Mouse (Mus musculus) liver, adult 10 weeks (tissue): ENCODE results near the gene Hist1h3g. TPM values are rescaled to one million over a fixed set of nuclear protein-coding genes. Genes with fewer than 3 reads are reported as not detected.

ENCODE experiments used
- polyA plus RNA-seq: library from polyadenylated mRNA; stranded (reverse); fragments of 350-450 nt; fragmentation: Illumina TruSeq; extraction: RNeasy Lipid Tissue Mini Kit (QIAGEN cat#74804); gene quantifications from one replicate; pipeline ENCODE4 v1.2.3, GENCODE M21; 2014; ENCODE audit warnings: low read depth, low replicate concordance

Hist1h3g gene
- not detected for polyA plus RNA-seq

DNA sequence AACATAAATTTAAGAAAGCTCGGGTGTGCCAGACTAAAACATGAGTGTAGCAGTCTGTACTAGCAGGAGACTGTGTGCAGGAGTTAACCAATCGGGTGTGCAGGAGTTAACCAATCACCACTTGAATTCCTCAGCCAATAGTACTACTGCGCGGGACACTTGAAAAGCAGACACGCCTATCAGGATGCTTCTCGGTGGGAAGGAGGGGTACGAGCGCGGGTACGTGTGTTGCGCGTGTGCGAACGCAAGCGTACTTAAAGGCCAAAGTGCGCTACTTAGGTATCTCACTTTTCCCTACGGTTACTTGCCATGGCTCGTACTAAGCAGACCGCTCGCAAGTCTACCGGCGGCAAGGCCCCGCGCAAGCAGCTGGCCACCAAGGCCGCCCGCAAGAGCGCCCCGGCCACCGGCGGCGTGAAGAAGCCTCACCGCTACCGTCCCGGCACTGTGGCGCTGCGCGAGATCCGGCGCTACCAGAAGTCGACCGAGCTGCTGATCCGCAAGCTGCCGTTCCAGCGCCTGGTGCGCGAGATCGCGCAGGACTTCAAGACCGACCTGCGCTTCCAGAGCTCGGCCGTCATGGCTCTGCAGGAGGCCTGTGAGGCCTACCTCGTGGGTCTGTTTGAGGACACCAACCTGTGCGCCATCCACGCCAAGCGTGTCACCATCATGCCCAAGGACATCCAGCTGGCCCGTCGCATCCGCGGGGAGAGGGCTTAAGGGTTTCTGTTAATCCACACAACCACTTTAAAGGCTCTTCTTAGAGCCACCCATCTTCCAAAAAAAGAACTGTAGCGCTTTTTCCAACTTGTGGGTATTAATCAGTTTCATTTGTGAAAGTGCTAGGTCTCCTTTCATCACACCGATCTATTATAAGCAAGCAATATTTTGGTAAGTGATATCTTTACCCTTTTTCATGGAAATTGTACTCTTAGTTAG, at the start of gene Hist1h3g:
Hist1h3g (plus strand) TSS at position 286 of the 939 bp plus-strand sequence.

DNA sequence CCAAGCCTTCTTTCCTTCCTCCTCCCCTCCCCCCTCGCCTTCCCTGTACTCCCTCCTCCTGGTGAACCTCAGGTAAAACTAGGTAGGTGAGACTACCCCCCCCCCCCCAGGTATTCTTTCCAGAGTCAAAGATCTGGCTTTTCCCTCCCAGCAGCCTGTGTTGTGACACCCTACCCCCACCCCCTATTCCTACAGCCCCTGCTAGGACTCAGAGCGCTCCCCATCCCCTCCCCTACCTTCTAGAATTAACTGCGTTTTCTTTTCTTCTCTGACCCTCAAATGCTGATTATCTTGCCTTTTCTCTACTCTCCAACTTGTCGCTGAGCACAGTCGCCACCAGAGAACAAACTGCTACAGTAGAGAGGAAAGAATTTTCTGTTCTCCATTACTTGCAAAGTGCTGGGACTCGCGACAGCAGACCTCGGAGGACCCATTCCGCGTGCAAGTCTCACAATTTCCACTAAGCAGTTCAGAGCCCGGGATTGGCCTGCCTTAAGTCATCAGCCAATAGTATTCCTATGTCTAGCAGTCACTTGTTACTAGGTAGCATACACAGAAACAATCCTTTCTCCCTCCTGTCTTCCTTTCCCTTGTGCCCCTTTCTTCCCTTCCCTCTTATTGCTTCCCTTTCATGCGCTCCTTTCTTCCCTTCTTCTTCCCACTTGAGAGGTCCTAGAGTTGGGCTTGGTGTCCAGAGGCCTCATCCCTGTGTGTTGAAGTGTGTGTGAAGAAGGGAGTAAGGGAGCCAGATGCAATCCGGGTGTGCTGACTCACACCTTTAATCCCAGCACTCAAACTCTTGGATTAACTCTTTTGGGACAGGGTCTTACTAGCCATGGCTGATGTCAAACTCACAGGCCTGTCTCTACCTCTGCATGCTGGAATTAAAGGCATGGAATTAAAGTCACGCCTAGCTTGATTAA, 46.6 kb upstream of the Hist1h3g start, which contains the start of gene Btn2a2:
Btn2a2 (minus strand) TSS at position 458 of the 923 bp plus-strand sequence.

DNA sequence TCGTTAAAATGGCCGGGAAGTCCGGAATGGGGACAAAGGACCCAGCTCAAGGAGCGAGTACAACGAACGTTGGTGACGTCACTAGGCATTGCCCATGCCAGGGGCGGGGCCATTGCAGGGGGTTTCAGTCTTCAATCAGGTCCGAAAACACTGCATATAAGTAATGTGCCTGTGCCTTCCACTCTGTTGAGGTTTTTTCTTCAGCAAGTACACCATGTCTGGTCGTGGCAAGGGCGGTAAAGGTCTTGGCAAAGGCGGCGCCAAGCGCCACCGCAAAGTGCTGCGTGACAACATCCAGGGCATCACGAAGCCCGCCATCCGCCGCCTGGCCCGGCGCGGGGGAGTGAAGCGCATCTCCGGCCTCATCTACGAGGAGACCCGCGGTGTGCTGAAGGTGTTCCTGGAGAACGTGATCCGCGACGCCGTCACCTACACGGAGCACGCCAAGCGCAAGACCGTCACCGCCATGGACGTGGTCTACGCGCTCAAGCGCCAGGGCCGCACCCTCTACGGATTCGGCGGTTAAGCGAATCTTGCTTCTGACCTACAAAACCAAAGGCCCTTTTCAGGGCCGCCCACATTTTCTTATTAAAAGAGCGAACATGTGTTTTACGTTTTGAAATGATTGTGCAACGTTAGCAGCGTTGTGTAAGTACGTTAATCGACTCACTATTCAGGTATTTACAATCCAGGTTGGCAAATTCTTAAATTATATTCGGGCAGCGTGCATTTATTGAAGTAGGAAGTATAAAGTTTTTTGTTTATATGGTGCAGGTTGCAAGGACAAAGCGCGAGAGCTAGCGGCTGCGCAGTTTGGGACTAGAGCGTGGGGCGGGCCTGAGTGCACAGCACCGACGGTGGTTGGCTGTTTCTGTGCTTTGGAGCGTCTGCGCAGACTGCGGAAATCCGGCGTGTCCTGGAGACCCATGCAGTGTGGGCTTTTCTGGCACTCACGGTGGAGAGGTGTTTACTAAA, 4.0 kb upstream of the Hist1h3g start, which contains the start of gene Hist1h4h:
Hist1h4h (plus strand) TSS at position 150 of the 975 bp plus-strand sequence.

GRCm38 (mm10) chr13:23533560-23534367, 1.5 kb upstream of the Hist1h3g start, which contains the start of gene Hist1h2af:
Gene Hist1h2af, plus strand, starts transcription at chr13:23533906.

GRCm38 (mm10) chr13:23542999-23543607, 7.9 kb downstream of the Hist1h3g start, which contains the start of gene Hist1h2bh:
Gene Hist1h2bh, minus strand, starts transcription at chr13:23543392.

DNA sequence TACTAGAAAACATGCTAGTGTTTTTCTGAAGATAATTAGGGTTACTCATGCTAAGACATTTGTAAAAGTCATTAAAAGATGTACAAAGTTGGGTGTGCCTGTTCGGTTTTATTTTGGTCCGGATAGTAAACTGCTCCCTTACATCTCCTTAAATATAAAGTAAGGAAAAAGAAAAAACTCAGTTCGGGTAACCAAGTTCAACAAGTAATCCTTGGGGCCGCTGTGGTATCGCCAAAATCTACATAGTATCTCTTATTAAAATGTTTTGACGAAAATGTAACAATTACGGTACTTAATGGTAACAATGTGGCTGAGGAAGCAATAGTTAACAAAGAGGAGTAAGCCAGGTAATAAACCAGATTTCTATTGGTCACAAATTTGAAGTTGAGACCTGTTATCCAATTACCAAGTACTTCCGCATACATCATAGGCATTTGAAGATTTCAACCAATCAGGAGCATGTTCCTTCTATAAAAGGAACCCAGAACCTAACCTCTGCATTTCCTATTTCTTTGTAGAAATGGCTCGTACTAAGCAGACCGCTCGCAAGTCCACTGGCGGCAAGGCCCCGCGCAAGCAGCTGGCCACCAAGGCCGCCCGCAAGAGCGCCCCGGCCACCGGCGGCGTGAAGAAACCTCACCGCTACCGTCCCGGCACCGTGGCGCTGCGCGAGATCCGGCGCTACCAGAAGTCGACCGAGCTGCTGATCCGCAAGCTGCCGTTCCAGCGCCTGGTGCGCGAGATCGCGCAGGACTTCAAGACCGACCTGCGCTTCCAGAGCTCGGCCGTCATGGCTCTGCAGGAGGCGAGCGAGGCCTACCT, 9.0 kb downstream of the Hist1h3g start, which contains the start of gene Hist1h3f:
Hist1h3f (plus strand) TSS at position 88 of the 822 bp plus-strand sequence.

GRCm38 (mm10) chr13:23551146-23551834, 16.1 kb downstream of the Hist1h3g start, which contains the start of gene Hist1h4f:
Gene Hist1h4f, minus strand, starts transcription at chr13:23551648.

GRCm38 (mm10) chr13:23552962-23553361, 17.7 kb downstream of the Hist1h3g start, which contains the start of gene Hist1h1d:
Gene Hist1h1d, plus strand, starts transcription at chr13:23553262.

DNA sequence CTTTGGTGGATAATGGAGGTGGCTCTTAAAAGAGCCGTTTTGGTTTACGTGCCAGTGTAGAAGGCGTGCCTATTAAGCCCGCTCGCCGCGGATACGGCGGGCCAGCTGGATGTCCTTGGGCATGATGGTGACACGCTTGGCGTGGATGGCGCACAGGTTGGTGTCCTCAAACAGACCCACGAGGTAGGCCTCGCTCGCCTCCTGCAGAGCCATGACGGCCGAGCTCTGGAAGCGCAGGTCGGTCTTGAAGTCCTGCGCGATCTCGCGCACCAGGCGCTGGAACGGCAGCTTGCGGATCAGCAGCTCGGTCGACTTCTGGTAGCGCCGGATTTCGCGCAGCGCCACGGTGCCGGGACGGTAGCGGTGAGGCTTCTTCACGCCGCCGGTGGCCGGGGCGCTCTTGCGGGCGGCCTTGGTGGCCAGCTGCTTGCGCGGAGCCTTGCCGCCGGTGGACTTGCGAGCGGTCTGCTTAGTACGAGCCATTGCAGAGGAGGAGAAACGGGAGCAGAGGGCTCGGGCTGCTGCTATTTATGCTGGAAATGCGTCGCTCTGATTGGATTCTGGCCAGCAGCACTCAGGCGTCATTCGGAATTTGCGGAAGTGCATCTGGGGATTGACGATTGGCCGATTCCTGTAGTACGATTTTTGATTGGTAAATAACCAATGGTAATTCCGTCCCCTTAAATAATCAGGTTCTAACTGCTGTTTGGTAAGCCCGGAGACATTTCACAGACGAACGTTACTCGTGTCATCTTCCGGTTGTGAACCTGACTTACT, 26.8 kb downstream of the Hist1h3g start, which contains the start of gene Hist1h3e:
Hist1h3e (minus strand) TSS at position 487 of the 777 bp plus-strand sequence.

GRCm38 (mm10) chr13:23571022-23571503, 35.8 kb downstream of the Hist1h3g start, which contains the start of the genes Hist1h2ae and Hist1h2bg:
Gene Hist1h2ae, minus strand, starts transcription at chr13:23571220.
Gene Hist1h2bg, plus strand, starts transcription at chr13:23571396.

GRCm38 (mm10) chr13:23573898-23574524, 38.8 kb downstream of the Hist1h3g start, which contains the start of the genes Hist1h2bf and Hist1h2ad:
Gene Hist1h2bf, minus strand, starts transcription at chr13:23574196.
Gene Hist1h2ad, plus strand, starts transcription at chr13:23574381.

GRCm38 (mm10) chr13:23575271-23575851, 40.1 kb downstream of the Hist1h3g start, which contains the start of gene Hist1h3d:
Gene Hist1h3d, plus strand, starts transcription at chr13:23575763.

GRCm38 (mm10) chr13:23581408-23582218, 46.4 kb downstream of the Hist1h3g start, which contains the start of gene Hist1h4d:
Gene Hist1h4d, plus strand, starts transcription at chr13:23581598.

